Mouse (Mus musculus): ENCODE data around the gene Dis3. TPM values are rescaled to one million over a fixed set of nuclear protein-coding genes. Genes with fewer than 3 reads are reported as not detected.

Gene Dis3
- 10 to 100 TPM in 25 of 26 experiments, 1 to 10 TPM in 1; 9.2 to 46.9 (median 25.5) TPM for total RNA-seq (2018; cell fraction: chromatin; rRNA removed)
- total RNA-seq (2018; cell fraction: cytosol; rRNA removed): 1 to 10 TPM; 4.0 to 7.7 (median 6.0) TPM
- 10 to 100 TPM in 17 of 26 experiments, 1 to 10 TPM in 9; 5.8 to 48.5 (median 12.1) TPM for total RNA-seq (2018; cell fraction: nucleus; rRNA removed)
- 3.8 to 15.9 TPM (median 10.6 TPM) in 3 replicates for polyA plus RNA-seq (2018)

GRCm38 (mm10) chr14:99099267-99099966, at the start of gene Dis3, which contains the start of gene Pibf1:
Gene Dis3, minus strand, starts transcription at chr14:99099770.
Gene Pibf1, plus strand, starts transcription at chr14:99099424.
- Histone ChIP-seq H3K79me2 (ENCODE audit: inconsistent target) (peaks cover 44% of the 10 kb centered on the region), H3K4me3 (ENCODE audit: inconsistent target) (peak within 1 kb of the TSS; percentile 79), H3K36me3 (ENCODE audit: inconsistent target) (peaks cover 23% of the 10 kb centered on the region; the same call in 1 of the 2 replicates), H3K27ac (peak within 1 kb of the TSS; percentile 34)
- WGBS (ENCODE audit: missing documents): under 1% methylated on average over 73 of the region's 73 CpGs

- H3K36me3 ChIP-seq (ENCODE audit: inconsistent target): no peaks in the 10 kb centered on the region
- H3K79me2 ChIP-seq (ENCODE audit: inconsistent target): no peaks in the 10 kb centered on the region
- no peak overlapping the region for H3K27ac ChIP-seq
- 100% methylated on average over 1 of the region's 1 CpGs for WGBS (ENCODE audit: missing documents)
- H3K4me3 ChIP-seq (ENCODE audit: inconsistent target): no peak overlapping the region
These were observed 47.3 kb upstream of the Dis3 start for GRCm38 (mm10) chr14:99146841-99147240.

DNA sequence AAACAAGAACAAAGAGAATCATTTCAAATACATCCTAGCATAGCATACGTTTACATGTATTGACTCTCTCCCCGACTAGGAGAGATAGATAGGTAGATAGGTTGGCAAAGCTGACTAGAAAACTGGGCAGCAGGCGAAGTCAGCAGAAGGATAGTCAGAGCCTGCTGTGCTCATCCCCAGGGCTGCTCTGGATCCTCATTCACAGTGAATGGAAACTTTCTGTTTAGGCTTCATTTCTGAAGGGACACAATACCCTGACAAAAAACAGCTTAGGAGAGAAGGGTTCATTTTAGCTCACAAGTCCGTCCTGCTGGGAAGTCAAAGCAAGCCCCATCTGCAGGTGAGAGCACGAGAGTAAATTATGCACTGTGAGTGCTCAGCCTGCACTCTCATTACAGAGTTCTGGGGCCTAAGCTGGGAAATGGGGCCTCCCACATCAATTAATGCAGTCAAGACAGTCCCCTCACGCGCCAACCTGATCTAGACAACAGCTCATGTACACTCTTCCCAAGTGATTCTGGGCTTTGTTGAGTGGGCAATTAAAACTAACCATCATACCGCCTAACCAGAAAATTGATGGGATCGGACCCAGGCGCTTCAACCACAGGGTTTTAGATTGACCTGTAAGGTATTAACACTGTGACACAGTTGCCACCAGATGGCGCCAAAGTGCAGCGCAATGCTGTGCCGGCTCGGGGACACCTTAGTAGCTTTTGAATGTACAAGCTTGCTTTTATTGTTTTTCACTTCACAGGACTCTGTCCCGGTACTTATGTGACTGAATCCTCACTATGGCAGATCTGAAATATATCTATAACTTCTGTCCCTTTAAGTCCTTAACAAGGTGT, 42.4 kb upstream of the Dis3 start:
- H3K79me2 ChIP-seq (ENCODE audit: inconsistent target): no peaks in the 10 kb centered on the region
- H3K27ac ChIP-seq: no peak overlapping the region
- H3K36me3 ChIP-seq (ENCODE audit: inconsistent target): peaks cover 8% of the 10 kb centered on the region
- H3K4me3 ChIP-seq (ENCODE audit: inconsistent target): no peak overlapping the region
- WGBS (ENCODE audit: missing documents): 55% methylated on average over 15 of the region's 15 CpGs

DNA sequence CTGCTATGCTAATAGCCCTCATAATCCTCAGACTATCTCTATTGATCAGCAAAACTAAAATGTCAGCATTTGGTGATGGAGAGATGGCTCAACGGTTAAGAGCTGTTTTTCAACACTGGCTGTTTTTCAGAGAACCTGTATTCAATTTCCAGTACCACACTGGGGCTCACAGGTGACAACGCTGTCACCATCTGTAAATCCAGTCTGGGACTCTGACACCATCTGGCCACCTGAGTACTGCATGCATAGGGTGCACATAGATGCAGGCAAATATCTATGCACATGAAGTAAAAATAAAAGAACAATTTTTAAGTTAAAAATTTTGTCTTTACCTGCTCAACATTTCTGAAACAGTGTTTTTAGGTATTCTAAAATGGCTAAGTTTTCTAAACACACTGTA, 40.5 kb upstream of the Dis3 start:
- H3K79me2 ChIP-seq (ENCODE audit: inconsistent target): no peaks in the 10 kb centered on the region
- no peak overlapping the region for H3K27ac ChIP-seq
- peaks cover 23% of the 10 kb centered on the region for H3K36me3 ChIP-seq (ENCODE audit: inconsistent target)
- H3K4me3 ChIP-seq (ENCODE audit: inconsistent target): no peak overlapping the region
- WGBS (ENCODE audit: missing documents): 95% methylated on average over 2 of the region's 2 CpGs

DNA sequence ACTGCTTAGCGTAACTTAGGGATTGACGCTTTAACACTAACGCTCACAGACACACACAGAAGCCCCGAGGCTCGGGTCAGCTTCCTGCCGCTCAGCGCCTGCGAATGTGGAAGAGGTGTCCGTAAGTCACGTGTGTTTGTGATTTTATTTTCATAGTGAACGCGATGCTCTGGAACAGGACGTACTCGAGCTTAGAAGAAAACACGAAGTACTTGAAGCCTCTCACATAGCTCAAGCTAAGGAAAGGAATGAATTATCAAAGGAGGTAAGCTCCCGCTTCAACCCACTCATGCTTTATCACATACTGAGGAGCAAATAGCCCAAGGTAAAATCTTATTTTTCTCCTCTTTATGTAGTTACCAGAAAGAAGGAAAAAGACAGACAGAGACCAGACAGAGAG, 36.7 kb upstream of the Dis3 start:
- peaks cover 23% of the 10 kb centered on the region for H3K36me3 ChIP-seq (ENCODE audit: inconsistent target)
- H3K27ac ChIP-seq: no peak overlapping the region
- H3K4me3 ChIP-seq (ENCODE audit: inconsistent target): no peak overlapping the region
- 89% methylated on average over 16 of the region's 16 CpGs for WGBS (ENCODE audit: missing documents)
- H3K79me2 ChIP-seq (ENCODE audit: inconsistent target): no peaks in the 10 kb centered on the region

DNA sequence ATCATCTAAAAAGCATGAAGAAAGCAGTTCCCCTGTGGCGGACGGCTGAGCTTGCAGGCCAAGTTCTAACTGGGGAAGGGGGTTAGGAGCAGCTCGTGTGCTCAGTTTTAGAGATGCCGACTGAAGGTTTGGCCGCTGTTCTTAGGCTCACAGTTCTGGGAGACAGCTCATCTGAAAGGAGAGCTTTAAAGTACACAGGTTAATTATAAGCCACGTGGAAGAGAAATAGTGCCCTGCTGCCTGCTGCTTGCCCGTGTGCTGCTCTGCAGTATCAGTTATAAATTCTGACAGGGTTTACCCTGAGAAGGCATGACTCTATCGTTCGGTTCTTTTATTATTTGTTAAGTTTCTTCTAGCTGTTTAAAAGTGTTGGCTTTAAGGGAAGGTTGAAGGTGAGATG, 36.2 kb upstream of the Dis3 start:
- no peak overlapping the region for H3K27ac ChIP-seq
- WGBS (ENCODE audit: missing documents): 97% methylated on average over 9 of the region's 9 CpGs
- H3K36me3 ChIP-seq (ENCODE audit: inconsistent target): peaks cover 27% of the 10 kb centered on the region
- H3K79me2 ChIP-seq (ENCODE audit: inconsistent target): no peaks in the 10 kb centered on the region
- no peak overlapping the region for H3K4me3 ChIP-seq (ENCODE audit: inconsistent target)

GRCm38 (mm10) chr14:99134048-99134447, 34.5 kb upstream of the Dis3 start:
- Histone ChIP-seq H3K79me2 (ENCODE audit: inconsistent target) (no peaks in the 10 kb centered on the region), H3K36me3 (ENCODE audit: inconsistent target) (peaks cover 27% of the 10 kb centered on the region), H3K4me3 (ENCODE audit: inconsistent target) (no peak overlapping the region), H3K27ac (no peak overlapping the region)
- 83% methylated on average over 2 of the region's 2 CpGs for WGBS (ENCODE audit: missing documents)

GRCm38 (mm10) chr14:99129050-99129449, 29.5 kb upstream of the Dis3 start:
- WGBS (ENCODE audit: missing documents): 90% methylated on average over 1 of the region's 2 CpGs
- no peak overlapping the region for H3K27ac ChIP-seq
- no peak overlapping the region for H3K4me3 ChIP-seq (ENCODE audit: inconsistent target)
- peaks cover 4% of the 10 kb centered on the region; the same call in 1 of the 2 replicates for H3K36me3 ChIP-seq (ENCODE audit: inconsistent target)
- H3K79me2 ChIP-seq (ENCODE audit: inconsistent target): no peaks in the 10 kb centered on the region

- Histone ChIP-seq H3K4me3 (ENCODE audit: inconsistent target) (no peak overlapping the region), H3K79me2 (ENCODE audit: inconsistent target) (no peaks in the 10 kb centered on the region), H3K27ac (no peak overlapping the region), H3K36me3 (ENCODE audit: inconsistent target) (0 out of 2 replicates have a peak, but pooled peaks cover 4% of the 10 kb centered on the region)
- 90% methylated on average over 1 of the region's 1 CpGs for WGBS (ENCODE audit: missing documents)
These were observed 27.9 kb upstream of the Dis3 start for GRCm38 (mm10) chr14:99127509-99127908.

DNA sequence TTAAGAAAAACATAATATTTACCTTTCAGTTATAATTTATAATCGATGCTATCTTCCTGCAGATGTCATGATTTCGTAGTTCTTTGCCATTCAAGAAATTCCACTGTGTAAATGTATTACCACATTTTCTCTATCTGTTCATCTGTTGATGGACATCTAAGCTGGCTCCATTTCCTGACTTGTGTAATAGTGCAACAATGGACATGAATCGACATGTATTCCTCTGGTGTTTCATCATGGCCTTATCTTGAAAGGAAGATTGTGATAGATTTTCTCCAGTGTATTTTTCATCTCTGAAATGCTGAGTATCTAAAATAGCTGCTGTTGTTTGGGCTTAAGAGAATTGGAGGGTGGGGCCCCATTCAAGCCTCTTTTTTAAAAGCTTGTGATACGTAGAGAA, 27.1 kb upstream of the Dis3 start:
- Histone ChIP-seq H3K79me2 (ENCODE audit: inconsistent target) (no peaks in the 10 kb centered on the region), H3K36me3 (ENCODE audit: inconsistent target) (peaks cover 9% of the 10 kb centered on the region; the same call in 1 of the 2 replicates), H3K27ac (no peak overlapping the region), H3K4me3 (ENCODE audit: inconsistent target) (no peak overlapping the region)
- 70% methylated on average over 4 of the region's 4 CpGs for WGBS (ENCODE audit: missing documents)

DNA sequence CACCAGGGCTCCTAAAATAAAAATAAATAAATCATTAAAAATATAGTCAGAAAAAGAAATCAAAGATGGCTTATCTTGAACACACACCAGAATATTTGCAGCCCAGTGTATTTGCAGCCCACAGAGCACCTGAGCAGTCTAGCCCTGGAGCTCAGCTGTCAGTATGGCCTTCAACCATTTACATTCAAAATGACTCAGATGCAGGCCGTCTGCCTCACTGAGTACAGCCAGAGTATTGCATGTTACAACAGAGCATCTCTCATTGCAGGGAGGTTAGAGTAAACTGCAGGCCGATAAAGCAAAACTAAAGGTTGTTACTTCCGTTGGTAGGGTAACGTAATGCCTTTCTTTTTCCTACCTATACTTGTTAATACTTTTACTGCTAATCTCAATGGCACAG, 24.5 kb upstream of the Dis3 start:
- Histone ChIP-seq H3K4me3 (ENCODE audit: inconsistent target) (no peak overlapping the region), H3K27ac (no peak overlapping the region), H3K36me3 (ENCODE audit: inconsistent target) (peaks cover 7% of the 10 kb centered on the region; the same call in 1 of the 2 replicates), H3K79me2 (ENCODE audit: inconsistent target) (no peaks in the 10 kb centered on the region)
- 94% methylated on average over 4 of the region's 4 CpGs for WGBS (ENCODE audit: missing documents)

GRCm38 (mm10) chr14:99121584-99122339, 22.2 kb upstream of the Dis3 start:
- 93% methylated on average over 11 of the region's 11 CpGs for WGBS (ENCODE audit: missing documents)
- Histone ChIP-seq H3K27ac (no peak overlapping the region), H3K4me3 (ENCODE audit: inconsistent target) (no peak overlapping the region), H3K79me2 (ENCODE audit: inconsistent target) (no peaks in the 10 kb centered on the region), H3K36me3 (ENCODE audit: inconsistent target) (peaks cover 12% of the 10 kb centered on the region; the same call in 1 of the 2 replicates)

DNA sequence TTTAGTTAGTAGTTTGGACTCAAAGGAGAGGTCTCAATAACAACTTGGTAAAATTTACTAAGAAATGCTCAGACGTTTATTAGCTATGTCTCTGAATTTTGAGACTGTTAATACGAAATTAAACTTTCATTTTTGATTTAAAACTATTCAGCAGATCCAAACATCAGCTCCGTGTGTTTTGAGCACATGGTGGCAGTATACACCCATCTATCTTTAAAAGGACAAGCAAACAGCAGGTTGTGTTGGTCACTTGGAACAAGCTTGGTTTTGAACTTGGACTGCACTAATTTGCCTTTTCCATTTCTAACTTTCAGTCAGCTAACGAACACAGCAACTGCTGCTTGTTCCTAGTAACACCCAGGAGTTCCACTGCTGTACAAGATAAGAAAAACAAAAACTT, 18.0 kb upstream of the Dis3 start:
- no peak overlapping the region for H3K27ac ChIP-seq
- H3K79me2 ChIP-seq (ENCODE audit: inconsistent target): no peaks in the 10 kb centered on the region
- no peak overlapping the region for H3K4me3 ChIP-seq (ENCODE audit: inconsistent target)
- 85% methylated on average over 4 of the region's 4 CpGs for WGBS (ENCODE audit: missing documents)
- peaks cover 44% of the 10 kb centered on the region for H3K36me3 ChIP-seq (ENCODE audit: inconsistent target)

- Histone ChIP-seq H3K79me2 (ENCODE audit: inconsistent target) (no peaks in the 10 kb centered on the region; the same call in 1 of the 2 replicates), H3K36me3 (ENCODE audit: inconsistent target) (peaks cover 42% of the 10 kb centered on the region), H3K4me3 (ENCODE audit: inconsistent target) (no peak overlapping the region), H3K27ac (peak overlapping the region; percentile 56)
- 57% methylated on average over 6 of the region's 6 CpGs for WGBS (ENCODE audit: missing documents)
These were observed 9.2 kb upstream of the Dis3 start for GRCm38 (mm10) chr14:99108762-99109161.

All from macrophage (primary cell).